Mouse (Mus musculus): ENCODE results near the gene Tra2b. TPM values are rescaled to one million over a fixed set of nuclear protein-coding genes. Genes with fewer than 3 reads are reported as not detected.
"Not testable (repeated sequence)": the region's sequence is repeated elsewhere in the genome, so short reads cannot be mapped to it uniquely, and the experiment has no call there.

Gene Tra2b
- polyA plus RNA-seq, 1 experiment from 2014 or later = 336 TPM

GRCm38 (mm10) chr16:22266384-22266783 is 579 bp upstream of the Tra2b start:
- H3K4me1 ChIP-seq (replicated peaks) = no peaks in the 10 kb centered on the region; the same call in 1 of the 2 replicates
- H3K4me2 ChIP-seq (replicated peaks) = peak overlapping the region; percentile 61
- H3K36me3 ChIP-seq = no peaks in the 10 kb centered on the region
- 32% methylated on average over 8 of the region's 8 CpGs for WGBS
- no peaks in the 10 kb centered on the region for H3K9me3 ChIP-seq
- peak overlapping the region; percentile 52 for H3K9ac ChIP-seq
- ATAC-seq = peak; percentile 10
- peak overlapping the region; percentile 71 for H3K27ac ChIP-seq
- H3K27me3 ChIP-seq (replicated peaks) = no peaks in the 10 kb centered on the region
- peak overlapping the region; percentile 90 for H3K4me3 ChIP-seq (replicated peaks)

GRCm38 (mm10) chr16:22264962-22265848 is 600 bp downstream of the Tra2b start:
- H3K9me3 ChIP-seq = no peaks in the 10 kb centered on the region
- WGBS = under 1% methylated on average over 78 of the region's 81 CpGs
- peak overlapping the region; percentile 68 for H3K4me2 ChIP-seq (replicated peaks)
- ATAC-seq = peak; percentile 68
- no peaks in the 10 kb centered on the region for H3K27me3 ChIP-seq (replicated peaks)
- peaks cover 2% of the 10 kb centered on the region; the same call in 1 of the 2 replicates for H3K4me1 ChIP-seq (replicated peaks)
- peak overlapping the region; percentile 91 for H3K9ac ChIP-seq
- H3K4me3 ChIP-seq (replicated peaks) = peak overlapping the region; percentile 90
- peak overlapping the region; percentile 98 for H3K27ac ChIP-seq
- H3K36me3 ChIP-seq = no peaks in the 10 kb centered on the region

GRCm38 (mm10) chr16:22264232-22264961 is 1.4 kb downstream of the Tra2b start:
- peak overlapping the region; percentile 68 for H3K4me2 ChIP-seq (replicated peaks)
- H3K9ac ChIP-seq = peak overlapping the region; percentile 91
- H3K4me3 ChIP-seq (replicated peaks) = peak overlapping the region; percentile 90
- ATAC-seq = 0 out of 2 replicates have a peak, but pooled peaks have one; percentile 24
- H3K27ac ChIP-seq = peak overlapping the region; percentile 98
- no peaks in the 10 kb centered on the region for H3K36me3 ChIP-seq
- peaks cover 2% of the 10 kb centered on the region; the same call in 1 of the 2 replicates for H3K4me1 ChIP-seq (replicated peaks)
- 1% methylated on average over 16 of the region's 16 CpGs for WGBS
- no peaks in the 10 kb centered on the region for H3K27me3 ChIP-seq (replicated peaks)
- H3K9me3 ChIP-seq = no peaks in the 10 kb centered on the region

- peak overlapping the region; percentile 68 for H3K4me2 ChIP-seq (replicated peaks)
- no peak for ATAC-seq
- no peak overlapping the region for H3K27ac ChIP-seq
- no peak overlapping the region for H3K9ac ChIP-seq
- no peaks in the 10 kb centered on the region for H3K27me3 ChIP-seq (replicated peaks)
- peak overlapping the region; percentile 90 for H3K4me3 ChIP-seq (replicated peaks)
- no peaks in the 10 kb centered on the region for H3K9me3 ChIP-seq
- H3K36me3 ChIP-seq = no peaks in the 10 kb centered on the region
- H3K4me1 ChIP-seq (replicated peaks) = peaks cover 2% of the 10 kb centered on the region; the same call in 1 of the 2 replicates
Measured at GRCm38 (mm10) chr16:22263124-22263523, 2.7 kb downstream of the Tra2b start.

- Histone ChIP-seq H3K27ac (no peak overlapping the region), H3K4me2 (replicated peaks) (no peak overlapping the region), H3K9ac (no peak overlapping the region), H3K9me3 (no peaks in the 10 kb centered on the region), H3K27me3 (replicated peaks) (no peaks in the 10 kb centered on the region), H3K4me3 (replicated peaks) (no peak overlapping the region), H3K4me1 (replicated peaks) (0 out of 2 replicates have a peak, but pooled peaks cover 4% of the 10 kb centered on the region), H3K36me3 (no peaks in the 10 kb centered on the region)
- 80% methylated on average over 2 of the region's 2 CpGs for WGBS
- no peak for ATAC-seq
Measured at GRCm38 (mm10) chr16:22261563-22261962, 4.2 kb downstream of the Tra2b start.

GRCm38 (mm10) chr16:22260423-22261143 is 5.2 kb downstream of the Tra2b start:
- no peaks in the 10 kb centered on the region for H3K27me3 ChIP-seq (replicated peaks)
- H3K4me3 ChIP-seq (replicated peaks) = no peak overlapping the region
- no peak for ATAC-seq
- H3K36me3 ChIP-seq = no peaks in the 10 kb centered on the region
- no peak overlapping the region for H3K9ac ChIP-seq
- peak overlapping the region; percentile 20; the same call in 1 of the 2 replicates for H3K4me2 ChIP-seq (replicated peaks)
- no peaks in the 10 kb centered on the region for H3K9me3 ChIP-seq
- 0 out of 2 replicates have a peak, but pooled peaks cover 4% of the 10 kb centered on the region for H3K4me1 ChIP-seq (replicated peaks)
- WGBS = 42% methylated on average over 3 of the region's 3 CpGs
- H3K27ac ChIP-seq = no peak overlapping the region

- peaks cover 14% of the 10 kb centered on the region for H3K36me3 ChIP-seq
Measured at GRCm38 (mm10) chr16:22252255-22252654, 13.6 kb downstream of the Tra2b start.

GRCm38 (mm10) chr16:22250307-22250706 is 15.5 kb downstream of the Tra2b start:
- peaks cover 14% of the 10 kb centered on the region for H3K36me3 ChIP-seq
- H3K27me3 ChIP-seq (replicated peaks) = no peaks in the 10 kb centered on the region
- WGBS = 91% methylated on average over 5 of the region's 5 CpGs
- no peak overlapping the region for H3K4me3 ChIP-seq (replicated peaks)
- no peak for ATAC-seq
- no peaks in the 10 kb centered on the region for H3K9me3 ChIP-seq
- no peaks in the 10 kb centered on the region for H3K4me1 ChIP-seq (replicated peaks)
- no peak overlapping the region for H3K4me2 ChIP-seq (replicated peaks)
- H3K9ac ChIP-seq = no peak overlapping the region
- H3K27ac ChIP-seq = no peak overlapping the region

More at GRCm38 (mm10) chr16:22252255-22252654, 13.6 kb downstream of the Tra2b start:
- not testable (repeated sequence) for H3K9me3 ChIP-seq; H3K27ac ChIP-seq; H3K9ac ChIP-seq; H3K4me2 ChIP-seq (replicated peaks); H3K4me3 ChIP-seq (replicated peaks); ATAC-seq; H3K27me3 ChIP-seq (replicated peaks); H3K4me1 ChIP-seq (replicated peaks)
- WGBS = 84% methylated on average over 6 of the region's 6 CpGs

- 90% methylated on average over 3 of the region's 3 CpGs for WGBS
- Histone ChIP-seq H3K27ac (no peak overlapping the region), H3K27me3 (replicated peaks) (no peaks in the 10 kb centered on the region), H3K9me3 (no peaks in the 10 kb centered on the region), H3K9ac (no peak overlapping the region), H3K4me3 (replicated peaks) (no peak overlapping the region), H3K36me3 (peaks cover 19% of the 10 kb centered on the region), H3K4me2 (replicated peaks) (no peak overlapping the region), H3K4me1 (replicated peaks) (no peaks in the 10 kb centered on the region)
- ATAC-seq = no peak
Measured at GRCm38 (mm10) chr16:22249754-22250153, 16.1 kb downstream of the Tra2b start.

GRCm38 (mm10) chr16:22242239-22242866 is 23.5 kb downstream of the Tra2b start:
- H3K4me3 ChIP-seq (replicated peaks) = no peak overlapping the region
- H3K9ac ChIP-seq = no peak overlapping the region
- H3K36me3 ChIP-seq = peaks cover 32% of the 10 kb centered on the region
- H3K4me2 ChIP-seq (replicated peaks) = no peak overlapping the region
- 94% methylated on average over 2 of the region's 2 CpGs for WGBS
- no peak overlapping the region for H3K27ac ChIP-seq
- no peaks in the 10 kb centered on the region for H3K4me1 ChIP-seq (replicated peaks)
- no peaks in the 10 kb centered on the region for H3K27me3 ChIP-seq (replicated peaks)
- H3K9me3 ChIP-seq = no peaks in the 10 kb centered on the region
- no peak for ATAC-seq

GRCm38 (mm10) chr16:22241376-22242238 is 24.2 kb downstream of the Tra2b start:
- 81% methylated on average over 6 of the region's 6 CpGs for WGBS
- no peak overlapping the region for H3K4me3 ChIP-seq (replicated peaks)
- ATAC-seq = no peak
- no peaks in the 10 kb centered on the region for H3K4me1 ChIP-seq (replicated peaks)
- H3K36me3 ChIP-seq = peaks cover 32% of the 10 kb centered on the region
- H3K27me3 ChIP-seq (replicated peaks) = no peaks in the 10 kb centered on the region
- no peaks in the 10 kb centered on the region for H3K9me3 ChIP-seq
- no peak overlapping the region for H3K27ac ChIP-seq
- H3K9ac ChIP-seq = no peak overlapping the region
- no peak overlapping the region for H3K4me2 ChIP-seq (replicated peaks)
